Mouse (Mus musculus): ENCODE measurements at regions not wholly inside any gene's neighbourhood (a gene's known extent, or its start where the extent isn't known, plus 50 kb on each side); places are given as distances from the start of the nearest gene placed in this dataset.

- ATAC-seq (replicated peaks; ENCODE audit: insufficient number of reproducible peaks, insufficient read depth, low FRiP score, low read depth), result no peak
- Histone ChIP-seq H3K27me3 (no peaks in the 10 kb centered on the region), H3K27ac (no peak overlapping the region), H3K4me1 (replicated peaks) (no peaks in the 10 kb centered on the region), H3K9ac (no peak overlapping the region), H3K4me3 (no peak overlapping the region), H3K4me2 (no peak overlapping the region), H3K36me3 (no peaks in the 10 kb centered on the region), H3K9me3 (replicated peaks) (no peaks in the 10 kb centered on the region)
- 67% methylated on average over 9 of the region's 9 CpGs for WGBS
These were observed 51.7 kb upstream of the Caprin1 start for GRCm38 (mm10) chr2:103848923-103849700.

- no peak overlapping the region for H3K27ac ChIP-seq
- no peaks in the 10 kb centered on the region for H3K27me3 ChIP-seq
- H3K9ac ChIP-seq, result no peak overlapping the region
- no peak overlapping the region for H3K4me2 ChIP-seq
- no peaks in the 10 kb centered on the region for H3K36me3 ChIP-seq
- H3K9me3 ChIP-seq (replicated peaks), result no peaks in the 10 kb centered on the region
- no peaks in the 10 kb centered on the region for H3K4me1 ChIP-seq (replicated peaks)
- no peak for ATAC-seq (replicated peaks; ENCODE audit: insufficient number of reproducible peaks, insufficient read depth, low FRiP score, low read depth)
- WGBS, result 74% methylated on average over 9 of the region's 9 CpGs
- H3K4me3 ChIP-seq, result no peak overlapping the region
These were observed 52.5 kb upstream of the Caprin1 start for GRCm38 (mm10) chr2:103849766-103850530.

- Histone ChIP-seq H3K4me2 (no peak overlapping the region), H3K27me3 (no peaks in the 10 kb centered on the region), H3K9me3 (replicated peaks) (no peaks in the 10 kb centered on the region), H3K36me3 (no peaks in the 10 kb centered on the region), H3K27ac (no peak overlapping the region), H3K4me1 (replicated peaks) (no peaks in the 10 kb centered on the region), H3K9ac (no peak overlapping the region), H3K4me3 (no peak overlapping the region)
- no peak for ATAC-seq (replicated peaks; ENCODE audit: insufficient number of reproducible peaks, insufficient read depth, low FRiP score, low read depth)
- 50% methylated on average over 5 of the region's 5 CpGs for WGBS
These were observed 53.0 kb upstream of the Caprin1 start for GRCm38 (mm10) chr2:103850531-103850816.

- H3K9ac ChIP-seq, result no peak overlapping the region
- no peak overlapping the region for H3K4me2 ChIP-seq
- 80% methylated on average over 3 of the region's 3 CpGs for WGBS
- no peak overlapping the region for H3K4me3 ChIP-seq
- H3K4me1 ChIP-seq (replicated peaks), result no peaks in the 10 kb centered on the region
- no peaks in the 10 kb centered on the region for H3K27me3 ChIP-seq
- H3K9me3 ChIP-seq (replicated peaks), result no peaks in the 10 kb centered on the region
- ATAC-seq (replicated peaks; ENCODE audit: insufficient number of reproducible peaks, insufficient read depth, low FRiP score, low read depth), result no peak
- H3K36me3 ChIP-seq, result no peaks in the 10 kb centered on the region
- H3K27ac ChIP-seq, result no peak overlapping the region
These were observed 53.7 kb upstream of the Caprin1 start for GRCm38 (mm10) chr2:103851171-103851570.

GRCm38 (mm10) chr2:103861226-103861625, 63.8 kb upstream of the Caprin1 start:
- WGBS, result 77% methylated on average over 8 of the region's 8 CpGs
- no peaks in the 10 kb centered on the region for H3K27me3 ChIP-seq
- H3K36me3 ChIP-seq, result no peaks in the 10 kb centered on the region
- no peak for ATAC-seq (replicated peaks; ENCODE audit: insufficient number of reproducible peaks, insufficient read depth, low FRiP score, low read depth)
- no peak overlapping the region for H3K27ac ChIP-seq
- no peak overlapping the region for H3K4me2 ChIP-seq
- no peaks in the 10 kb centered on the region for H3K4me1 ChIP-seq (replicated peaks)
- no peaks in the 10 kb centered on the region for H3K9me3 ChIP-seq (replicated peaks)
- no peak overlapping the region for H3K9ac ChIP-seq
- no peak overlapping the region for H3K4me3 ChIP-seq

GRCm38 (mm10) chr2:103864254-103864653, 66.8 kb upstream of the Caprin1 start:
- 65% methylated on average over 2 of the region's 2 CpGs for WGBS
- no peaks in the 10 kb centered on the region for H3K36me3 ChIP-seq

GRCm38 (mm10) chr2:103865319-103866171, 68.1 kb upstream of the Caprin1 start:
- Histone ChIP-seq H3K4me2 (no peak overlapping the region), H3K27me3 (peaks cover 4% of the 10 kb centered on the region; the same call in 1 of the 2 replicates), H3K27ac (no peak overlapping the region), H3K4me3 (no peak overlapping the region), H3K9ac (no peak overlapping the region), H3K4me1 (replicated peaks) (no peaks in the 10 kb centered on the region), H3K9me3 (replicated peaks) (no peaks in the 10 kb centered on the region), H3K36me3 (no peaks in the 10 kb centered on the region)
- ATAC-seq (replicated peaks; ENCODE audit: insufficient number of reproducible peaks, insufficient read depth, low FRiP score, low read depth), result no peak
- WGBS, result 70% methylated on average over 4 of the region's 4 CpGs

More at GRCm38 (mm10) chr2:103864254-103864653, 66.8 kb upstream of the Caprin1 start:
- Histone ChIP-seq H3K27me3 (no peaks in the 10 kb centered on the region), H3K9me3 (replicated peaks) (no peaks in the 10 kb centered on the region), H3K9ac (no peak overlapping the region), H3K27ac (no peak overlapping the region), H3K4me3 (no peak overlapping the region), H3K4me1 (replicated peaks) (no peaks in the 10 kb centered on the region), H3K4me2 (no peak overlapping the region)
- ATAC-seq (replicated peaks; ENCODE audit: insufficient number of reproducible peaks, insufficient read depth, low FRiP score, low read depth), result no peak

- 68% methylated on average over 14 of the region's 14 CpGs for WGBS
- H3K9me3 ChIP-seq (replicated peaks), result no peaks in the 10 kb centered on the region
- H3K9ac ChIP-seq, result no peak overlapping the region
- H3K27me3 ChIP-seq, result peaks cover 4% of the 10 kb centered on the region; the same call in 1 of the 2 replicates
- ATAC-seq (replicated peaks; ENCODE audit: insufficient number of reproducible peaks, insufficient read depth, low FRiP score, low read depth), result no peak
- no peaks in the 10 kb centered on the region for H3K4me1 ChIP-seq (replicated peaks)
- H3K36me3 ChIP-seq, result no peaks in the 10 kb centered on the region
- no peak overlapping the region for H3K4me3 ChIP-seq
- H3K4me2 ChIP-seq, result no peak overlapping the region
- no peak overlapping the region for H3K27ac ChIP-seq
These were observed 70.0 kb upstream of the Caprin1 start for GRCm38 (mm10) chr2:103867241-103867957.

GRCm38 (mm10) chr2:103867958-103868330, 70.5 kb upstream of the Caprin1 start:
- no peaks in the 10 kb centered on the region for H3K9me3 ChIP-seq (replicated peaks)
- no peak for ATAC-seq (replicated peaks; ENCODE audit: insufficient number of reproducible peaks, insufficient read depth, low FRiP score, low read depth)
- H3K27me3 ChIP-seq, result peaks cover 4% of the 10 kb centered on the region; the same call in 1 of the 2 replicates
- 88% methylated on average over 13 of the region's 13 CpGs for WGBS
- no peak overlapping the region for H3K9ac ChIP-seq
- H3K4me1 ChIP-seq (replicated peaks), result no peaks in the 10 kb centered on the region
- H3K4me3 ChIP-seq, result no peak overlapping the region
- H3K27ac ChIP-seq, result no peak overlapping the region
- H3K4me2 ChIP-seq, result no peak overlapping the region
- H3K36me3 ChIP-seq, result no peaks in the 10 kb centered on the region

GRCm38 (mm10) chr2:103868655-103869054, 71.2 kb upstream of the Caprin1 start:
- H3K9me3 ChIP-seq (replicated peaks), result no peaks in the 10 kb centered on the region
- WGBS, result 56% methylated on average over 7 of the region's 7 CpGs

More at GRCm38 (mm10) chr2:103868655-103869054, 71.2 kb upstream of the Caprin1 start:
- Histone ChIP-seq H3K9ac (no peak overlapping the region), H3K4me2 (no peak overlapping the region), H3K27ac (no peak overlapping the region), H3K27me3 (peaks cover 4% of the 10 kb centered on the region; the same call in 1 of the 2 replicates), H3K36me3 (no peaks in the 10 kb centered on the region), H3K4me3 (no peak overlapping the region), H3K4me1 (replicated peaks) (no peaks in the 10 kb centered on the region)
- ATAC-seq (replicated peaks; ENCODE audit: insufficient number of reproducible peaks, insufficient read depth, low FRiP score, low read depth), result no peak

Measured in heart, embryonic 15.5 days (tissue).